Mouse (Mus musculus): ENCODE data around the gene Fsip1. TPM values are rescaled to one million over a fixed set of nuclear protein-coding genes. Genes with fewer than 3 reads are reported as not detected.
"Not testable (repeated sequence)": the region's sequence is repeated elsewhere in the genome, so short reads cannot be mapped to it uniquely, and the experiment has no call there.

The Fsip1 gene
- polyA plus RNA-seq, 2 experiments = 0.32 to 0.40 TPM

DNA sequence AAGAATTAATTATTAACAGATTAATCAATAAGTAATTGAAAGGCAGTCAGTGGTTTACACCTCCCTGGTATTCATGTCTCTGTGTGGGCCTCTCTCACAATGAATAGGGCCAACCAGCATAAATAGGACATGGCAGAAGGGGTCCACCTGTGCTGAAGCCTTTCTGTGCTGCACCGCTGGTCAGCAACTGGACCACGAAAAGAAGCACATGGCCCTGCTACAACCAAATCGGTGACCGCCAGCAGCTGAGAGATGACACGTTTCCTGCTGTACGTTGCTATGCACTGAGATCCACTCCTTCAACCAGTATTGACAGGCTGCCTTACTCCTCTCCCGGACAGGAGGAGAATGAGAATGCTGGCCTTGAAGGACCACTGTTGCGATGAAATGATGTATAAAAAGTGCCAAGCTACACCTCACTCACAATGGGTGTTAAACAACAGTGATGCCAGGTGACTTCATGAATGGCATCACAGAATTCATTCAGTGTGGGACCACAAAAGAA is 44.3 kb upstream of the Fsip1 start:
- ATAC-seq (ENCODE audit: low FRiP score, low read depth) (no peak), DNase-seq (ENCODE audit: low spot score) (no peak)
- H3K4me3 ChIP-seq (replicated peaks; ENCODE audit: low read length) = no peak overlapping the region
- H3K4me1 ChIP-seq (ENCODE audit: control insufficient read depth, insufficient read depth, low read length) = no peaks in the 10 kb centered on the region
- H3K27ac ChIP-seq (replicated peaks; ENCODE audit: low read depth, low read length) = no peak overlapping the region
- no peaks in the 10 kb centered on the region for H3K9me3 ChIP-seq (ENCODE audit: control insufficient read depth, low read length)
- H3K9ac ChIP-seq (ENCODE audit: low read depth, low read length, severe bottlenecking) = no peak overlapping the region
- H3K36me3 ChIP-seq (ENCODE audit: control insufficient read depth, insufficient read depth, low read length) = no peaks in the 10 kb centered on the region
- 82% methylated on average over 8 of the region's 8 CpGs for WGBS
- no peaks in the 10 kb centered on the region for H3K27me3 ChIP-seq (ENCODE audit: control insufficient read depth, insufficient read depth, low read length)
- no peak for TF ChIP-seq POLR2A (IDR thresholded peaks at IDR 0.05; ENCODE audit: borderline replicate concordance, extremely low read depth, insufficient read depth, insufficient read length)
- H3K4me2 ChIP-seq (replicated peaks; ENCODE audit: low read depth, low read length, severe bottlenecking) = no peak overlapping the region

DNA sequence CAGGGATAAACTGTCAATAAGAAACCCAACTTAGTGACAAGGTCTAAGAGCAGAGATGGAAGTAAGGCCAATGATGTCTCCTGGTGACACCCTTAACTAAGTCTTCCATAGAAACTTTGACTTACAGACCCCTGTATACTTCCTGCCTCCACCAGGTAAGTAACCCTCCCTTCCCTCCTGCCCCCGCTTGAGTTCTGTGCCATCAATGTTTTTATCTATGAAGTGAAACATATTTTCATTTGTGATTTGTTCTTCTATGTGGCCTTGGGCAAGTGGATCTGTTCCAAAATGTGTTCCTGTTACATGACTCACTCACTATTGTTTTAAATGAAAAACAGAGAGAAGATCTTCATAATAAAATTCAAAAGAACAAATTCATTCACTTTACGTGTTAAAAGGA is 43.2 kb upstream of the Fsip1 start:
- Histone ChIP-seq H3K4me2 (replicated peaks; ENCODE audit: low read depth, low read length, severe bottlenecking) (no peak overlapping the region), H3K9me3 (ENCODE audit: control insufficient read depth, low read length) (no peaks in the 10 kb centered on the region), H3K27me3 (ENCODE audit: control insufficient read depth, insufficient read depth, low read length) (no peaks in the 10 kb centered on the region), H3K4me1 (ENCODE audit: control insufficient read depth, insufficient read depth, low read length) (no peaks in the 10 kb centered on the region), H3K27ac (replicated peaks; ENCODE audit: low read depth, low read length) (no peak overlapping the region), H3K4me3 (replicated peaks; ENCODE audit: low read length) (no peak overlapping the region), H3K9ac (ENCODE audit: low read depth, low read length, severe bottlenecking) (no peak overlapping the region), H3K36me3 (ENCODE audit: control insufficient read depth, insufficient read depth, low read length) (no peaks in the 10 kb centered on the region)
- no peak for TF ChIP-seq POLR2A (IDR thresholded peaks at IDR 0.05; ENCODE audit: borderline replicate concordance, extremely low read depth, insufficient read depth, insufficient read length)
- no peak for DNase-seq (ENCODE audit: low spot score)
- no peak for ATAC-seq (ENCODE audit: low FRiP score, low read depth)
- WGBS = 95% methylated on average over 2 of the region's 2 CpGs

DNA sequence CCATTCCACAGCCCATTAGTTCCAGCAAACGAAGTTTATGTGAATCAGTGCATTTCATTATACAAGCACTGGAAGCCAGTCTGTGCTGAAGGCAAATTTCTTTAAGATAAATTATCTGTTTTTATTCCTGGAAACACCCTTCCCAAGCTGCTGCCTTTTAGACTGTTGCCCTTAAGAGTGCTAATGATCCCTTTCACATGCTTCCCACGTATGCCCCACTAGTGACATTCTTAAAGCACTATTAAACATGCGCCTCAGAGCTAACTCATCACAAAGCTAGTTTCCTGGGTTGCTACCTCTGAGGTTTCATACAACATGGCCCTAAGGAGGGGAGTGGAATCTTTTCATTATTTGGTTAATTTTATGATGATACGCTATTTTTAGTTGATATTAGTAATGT is 41.8 kb upstream of the Fsip1 start:
- Histone ChIP-seq H3K36me3 (ENCODE audit: control insufficient read depth, insufficient read depth, low read length) (no peaks in the 10 kb centered on the region), H3K4me1 (ENCODE audit: control insufficient read depth, insufficient read depth, low read length) (no peaks in the 10 kb centered on the region), H3K27ac (replicated peaks; ENCODE audit: low read depth, low read length) (no peak overlapping the region), H3K9ac (ENCODE audit: low read depth, low read length, severe bottlenecking) (no peak overlapping the region), H3K9me3 (ENCODE audit: control insufficient read depth, low read length) (no peaks in the 10 kb centered on the region), H3K4me2 (replicated peaks; ENCODE audit: low read depth, low read length, severe bottlenecking) (no peak overlapping the region), H3K4me3 (replicated peaks; ENCODE audit: low read length) (no peak overlapping the region), H3K27me3 (ENCODE audit: control insufficient read depth, insufficient read depth, low read length) (no peaks in the 10 kb centered on the region)
- 72% methylated on average over 4 of the region's 4 CpGs for WGBS
- no peak for DNase-seq (ENCODE audit: low spot score)
- TF ChIP-seq POLR2A (IDR thresholded peaks at IDR 0.05; ENCODE audit: borderline replicate concordance, extremely low read depth, insufficient read depth, insufficient read length) = no peak
- ATAC-seq (ENCODE audit: low FRiP score, low read depth) = no peak

DNA sequence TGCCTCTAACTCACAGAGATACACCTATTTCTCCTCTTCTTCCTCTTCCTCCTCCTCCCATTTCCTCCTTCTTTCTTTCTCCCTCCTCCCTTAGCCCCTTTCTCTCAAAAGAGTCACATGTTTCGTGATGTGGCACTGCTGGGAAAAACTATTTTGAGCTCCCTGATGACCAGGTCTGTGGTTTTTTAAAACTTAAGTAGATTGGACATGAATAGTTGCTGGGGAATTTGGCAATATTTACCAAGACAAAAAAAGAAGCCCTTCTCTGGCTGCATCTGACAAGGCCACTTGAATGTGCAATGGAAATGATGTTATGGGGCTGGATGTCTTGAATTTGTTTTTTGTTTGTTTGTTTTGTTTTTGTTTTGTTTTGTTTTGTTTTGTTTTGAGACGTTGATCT is 41.2 kb upstream of the Fsip1 start:
- H3K4me2 ChIP-seq (replicated peaks; ENCODE audit: low read depth, low read length, severe bottlenecking) = no peak overlapping the region
- H3K36me3 ChIP-seq (ENCODE audit: control insufficient read depth, insufficient read depth, low read length) = no peaks in the 10 kb centered on the region
- H3K4me1 ChIP-seq (ENCODE audit: control insufficient read depth, insufficient read depth, low read length) = no peaks in the 10 kb centered on the region
- no peaks in the 10 kb centered on the region for H3K27me3 ChIP-seq (ENCODE audit: control insufficient read depth, insufficient read depth, low read length)
- TF ChIP-seq POLR2A (IDR thresholded peaks at IDR 0.05; ENCODE audit: borderline replicate concordance, extremely low read depth, insufficient read depth, insufficient read length) = no peak
- H3K27ac ChIP-seq (replicated peaks; ENCODE audit: low read depth, low read length) = no peak overlapping the region
- 71% methylated on average over 2 of the region's 2 CpGs for WGBS
- no peak overlapping the region for H3K9ac ChIP-seq (ENCODE audit: low read depth, low read length, severe bottlenecking)
- ATAC-seq (ENCODE audit: low FRiP score, low read depth) (no peak), DNase-seq (ENCODE audit: low spot score) (no peak)
- H3K4me3 ChIP-seq (replicated peaks; ENCODE audit: low read length) = no peak overlapping the region
- no peaks in the 10 kb centered on the region for H3K9me3 ChIP-seq (ENCODE audit: control insufficient read depth, low read length)

DNA sequence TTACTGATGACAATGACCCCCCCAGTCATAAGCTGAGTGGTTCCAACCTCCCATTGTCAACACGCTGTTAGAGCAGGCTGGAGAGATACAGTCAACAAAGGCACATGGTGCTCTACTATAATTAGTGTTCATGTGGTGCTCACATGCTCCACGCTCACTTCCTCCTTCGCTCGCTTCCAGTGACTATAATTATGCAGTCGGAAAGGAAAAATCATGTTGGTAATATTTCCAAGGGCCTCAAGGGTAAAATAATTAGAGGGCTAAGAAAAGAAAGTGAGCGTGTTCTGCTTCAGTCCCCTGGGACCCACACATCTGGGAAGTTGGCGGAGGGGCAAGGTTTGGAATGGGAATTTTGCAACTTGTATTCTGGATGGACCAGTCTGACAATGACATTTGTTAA is 38.7 kb upstream of the Fsip1 start:
- no peaks in the 10 kb centered on the region for H3K36me3 ChIP-seq (ENCODE audit: control insufficient read depth, insufficient read depth, low read length)
- TF ChIP-seq POLR2A (IDR thresholded peaks at IDR 0.05; ENCODE audit: borderline replicate concordance, extremely low read depth, insufficient read depth, insufficient read length) = no peak
- H3K9ac ChIP-seq (ENCODE audit: low read depth, low read length, severe bottlenecking) = no peak overlapping the region
- H3K27me3 ChIP-seq (ENCODE audit: control insufficient read depth, insufficient read depth, low read length) = no peaks in the 10 kb centered on the region
- no peak for ATAC-seq (ENCODE audit: low FRiP score, low read depth)
- H3K4me2 ChIP-seq (replicated peaks; ENCODE audit: low read depth, low read length, severe bottlenecking) = no peak overlapping the region
- no peak overlapping the region for H3K27ac ChIP-seq (replicated peaks; ENCODE audit: low read depth, low read length)
- 43% methylated on average over 7 of the region's 7 CpGs for WGBS
- no peak for DNase-seq (ENCODE audit: low spot score)
- no peaks in the 10 kb centered on the region for H3K4me1 ChIP-seq (ENCODE audit: control insufficient read depth, insufficient read depth, low read length)
- H3K9me3 ChIP-seq (ENCODE audit: control insufficient read depth, low read length) = no peaks in the 10 kb centered on the region
- H3K4me3 ChIP-seq (replicated peaks; ENCODE audit: low read length) = no peak overlapping the region

GRCm38 (mm10) chr2:118293583-118293982 is 36.8 kb upstream of the Fsip1 start:
- H3K27me3 ChIP-seq (ENCODE audit: control insufficient read depth, insufficient read depth, low read length) = no peaks in the 10 kb centered on the region
- no peak overlapping the region for H3K9ac ChIP-seq (ENCODE audit: low read depth, low read length, severe bottlenecking)
- H3K4me1 ChIP-seq (ENCODE audit: control insufficient read depth, insufficient read depth, low read length) = no peaks in the 10 kb centered on the region
- no peak for TF ChIP-seq POLR2A (IDR thresholded peaks at IDR 0.05; ENCODE audit: borderline replicate concordance, extremely low read depth, insufficient read depth, insufficient read length)
- 90% methylated on average over 5 of the region's 5 CpGs for WGBS
- H3K9me3 ChIP-seq (ENCODE audit: control insufficient read depth, low read length) = no peaks in the 10 kb centered on the region
- no peak overlapping the region for H3K27ac ChIP-seq (replicated peaks; ENCODE audit: low read depth, low read length)
- no peak overlapping the region for H3K4me2 ChIP-seq (replicated peaks; ENCODE audit: low read depth, low read length, severe bottlenecking)
- no peak overlapping the region for H3K4me3 ChIP-seq (replicated peaks; ENCODE audit: low read length)
- ATAC-seq (ENCODE audit: low FRiP score, low read depth) (no peak), DNase-seq (ENCODE audit: low spot score) (no peak)
- H3K36me3 ChIP-seq (ENCODE audit: control insufficient read depth, insufficient read depth, low read length) = no peaks in the 10 kb centered on the region

- not testable (repeated sequence) for H3K4me2 ChIP-seq (replicated peaks; ENCODE audit: low read depth, low read length, severe bottlenecking); H3K4me3 ChIP-seq (replicated peaks; ENCODE audit: low read length); H3K9ac ChIP-seq (ENCODE audit: low read depth, low read length, severe bottlenecking); H3K9me3 ChIP-seq (ENCODE audit: control insufficient read depth, low read length); H3K27ac ChIP-seq (replicated peaks; ENCODE audit: low read depth, low read length); H3K36me3 ChIP-seq (ENCODE audit: control insufficient read depth, insufficient read depth, low read length); H3K4me1 ChIP-seq (ENCODE audit: control insufficient read depth, insufficient read depth, low read length); H3K27me3 ChIP-seq (ENCODE audit: control insufficient read depth, insufficient read depth, low read length); DNase-seq (ENCODE audit: low spot score); ATAC-seq (ENCODE audit: low FRiP score, low read depth)
- 87% methylated on average over 7 of the region's 7 CpGs for WGBS
These were observed 32.3 kb upstream of the Fsip1 start for GRCm38 (mm10) chr2:118289066-118289460.
